Mouse (Mus musculus) testis, adult 2 months (tissue): ENCODE measurements at regions not wholly inside any gene's neighbourhood (a gene's known extent, or its start where the extent isn't known, plus 50 kb on each side); places are given as distances from the start of the nearest gene placed in this dataset.

Experiments used
- H3K27ac ChIP-seq: fragments of 200-500 bp; 2 replicates; pipeline ENCODE4 v1.5.1; 2012; ENCODE audit warnings: low read depth, low read length; ENCODE audit not compliant: control insufficient read depth, insufficient read depth
- H3K27me3 ChIP-seq: fragments of 200-500 bp; 2 replicates; pipeline ENCODE4 v1.6.1; 2012; ENCODE audit warnings: mild to moderate bottlenecking, low read length, moderate library complexity; ENCODE audit not compliant: control insufficient read depth, insufficient read depth
- H3K36me3 ChIP-seq: fragments of 200-500 bp; 2 replicates; pipeline ENCODE4 v1.6.1; 2012; ENCODE audit warnings: mild to moderate bottlenecking, low read length; ENCODE audit not compliant: control insufficient read depth, insufficient read depth
- H3K4me1 ChIP-seq: fragments of 200-500 bp; 2 replicates; pipeline ENCODE4 v1.6.1; 2012; ENCODE audit warnings: low read length; ENCODE audit not compliant: control insufficient read depth, insufficient read depth
- H3K4me3 ChIP-seq: fragments of 200-500 bp; 2 replicates; pipeline ENCODE4 v1.5.1; 2012; ENCODE audit warnings: low read depth, mild to moderate bottlenecking, low read length, moderate library complexity, mixed read lengths; ENCODE audit not compliant: control insufficient read depth
- CTCF ChIP-seq: fragments of 200-500 bp; IDR thresholded peaks from 2 replicates; pipeline ENCODE4 v1.5.1; 2012; ENCODE audit warnings: low read depth, mild to moderate bottlenecking, inconsistent platforms, low read length, moderate library complexity; ENCODE audit not compliant: control insufficient read depth, insufficient read depth, insufficient replicate concordance
- POLR2A ChIP-seq: fragments of 200-500 bp; IDR thresholded peaks from 2 replicates; pipeline ENCODE4 v1.6.1; 2012; ENCODE audit warnings: low read depth, mild to moderate bottlenecking, inconsistent platforms, low read length, moderate library complexity; ENCODE audit not compliant: control insufficient read depth

DNA sequence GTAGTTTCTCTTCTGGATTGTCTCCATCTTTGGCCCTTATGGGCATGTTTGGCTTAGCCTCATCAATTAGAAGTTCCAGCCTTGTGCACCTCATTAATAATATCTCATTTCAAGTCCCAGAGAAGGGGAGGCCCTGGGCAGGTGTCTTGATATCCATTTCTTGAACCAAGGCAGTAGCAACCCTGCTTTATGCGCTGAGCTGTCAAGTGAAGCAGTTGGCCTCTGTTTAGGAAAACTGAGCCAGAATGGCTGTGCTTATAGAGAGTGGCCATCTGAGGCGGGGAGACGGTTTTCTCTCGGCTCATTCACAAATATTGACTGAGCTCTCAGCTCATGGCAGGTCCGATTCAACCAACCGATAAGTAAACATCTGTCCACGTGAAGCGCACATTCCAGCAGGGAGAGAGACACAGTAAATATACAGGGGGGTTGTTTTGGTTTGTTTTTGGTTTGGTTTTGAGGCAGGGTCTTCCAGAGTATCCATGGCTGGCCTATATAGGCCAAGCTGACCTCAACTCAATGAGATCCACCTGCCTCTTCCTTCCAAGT, 107.7 kb upstream of the Xpo1 start:
- Histone ChIP-seq H3K27ac (no peak overlapping the region), H3K27me3 (no peaks in the 10 kb centered on the region), H3K4me3 (no peak overlapping the region), H3K4me1 (no peaks in the 10 kb centered on the region), H3K36me3 (no peaks in the 10 kb centered on the region)
- TF ChIP-seq CTCF (no peak), POLR2A (no peak)

DNA sequence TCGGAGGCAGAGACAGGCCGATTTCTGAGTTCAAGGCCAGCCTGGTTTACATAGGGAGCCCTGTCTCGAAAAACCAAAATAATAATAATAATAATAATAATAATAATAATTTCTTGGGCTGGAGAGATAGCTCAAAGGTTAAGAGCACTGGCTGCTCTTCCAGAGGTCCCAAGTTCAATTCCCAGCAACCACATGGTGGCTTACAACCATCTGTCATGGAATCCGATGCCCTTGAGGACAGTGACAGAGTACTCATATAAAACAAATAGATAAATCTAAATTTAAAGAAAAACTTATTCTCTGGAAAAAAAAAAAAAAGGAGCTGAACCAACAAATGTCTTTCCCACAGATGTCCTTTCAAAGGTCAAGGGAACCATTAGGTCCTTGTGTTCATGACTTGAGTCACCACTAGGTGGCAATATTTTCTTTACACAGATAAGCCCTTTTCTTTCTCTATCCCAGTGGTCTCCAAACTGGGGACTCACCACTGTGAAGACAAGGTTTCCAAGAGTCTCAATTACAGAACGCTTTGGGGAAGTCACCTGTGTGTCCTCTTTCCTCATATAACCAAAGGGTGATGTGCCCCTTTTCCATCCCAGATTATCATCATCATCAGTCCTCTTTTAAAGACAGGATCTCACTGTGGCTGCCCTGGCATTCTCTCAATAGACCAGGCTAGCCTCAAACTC, 106.1 kb upstream of the Xpo1 start:
- H3K36me3 ChIP-seq: no peaks in the 10 kb centered on the region
- TF ChIP-seq POLR2A: no peak
- no peak for TF ChIP-seq CTCF
- H3K4me1 ChIP-seq: no peaks in the 10 kb centered on the region
- no peaks in the 10 kb centered on the region for H3K27me3 ChIP-seq
- H3K27ac ChIP-seq: no peak overlapping the region
- H3K4me3 ChIP-seq: peak overlapping the region; percentile 28

DNA sequence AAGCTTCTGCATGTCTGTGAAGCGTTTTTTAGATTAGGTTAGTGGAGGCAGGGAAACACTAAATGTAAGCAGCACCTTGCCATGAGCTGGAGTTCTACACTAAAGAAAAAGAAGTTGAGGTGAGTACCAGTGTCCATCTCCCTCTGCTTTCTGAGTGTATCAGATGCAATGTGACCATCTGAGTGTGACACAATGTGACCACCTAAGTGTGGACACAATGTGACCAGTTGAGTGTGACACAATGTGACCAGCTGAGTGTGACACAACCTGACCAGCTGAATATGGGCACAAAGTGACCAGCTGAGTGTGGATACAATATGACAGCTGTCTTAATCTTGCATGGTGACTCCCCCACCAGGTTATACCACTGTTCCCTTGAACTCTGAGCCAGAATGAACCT, 101.0 kb upstream of the Xpo1 start:
- TF ChIP-seq CTCF (no peak), POLR2A (no peak)
- Histone ChIP-seq H3K4me3 (peak overlapping the region; percentile 14; the same call in 1 of the 2 replicates), H3K27ac (no peak overlapping the region), H3K4me1 (no peaks in the 10 kb centered on the region), H3K36me3 (no peaks in the 10 kb centered on the region), H3K27me3 (no peaks in the 10 kb centered on the region)

DNA sequence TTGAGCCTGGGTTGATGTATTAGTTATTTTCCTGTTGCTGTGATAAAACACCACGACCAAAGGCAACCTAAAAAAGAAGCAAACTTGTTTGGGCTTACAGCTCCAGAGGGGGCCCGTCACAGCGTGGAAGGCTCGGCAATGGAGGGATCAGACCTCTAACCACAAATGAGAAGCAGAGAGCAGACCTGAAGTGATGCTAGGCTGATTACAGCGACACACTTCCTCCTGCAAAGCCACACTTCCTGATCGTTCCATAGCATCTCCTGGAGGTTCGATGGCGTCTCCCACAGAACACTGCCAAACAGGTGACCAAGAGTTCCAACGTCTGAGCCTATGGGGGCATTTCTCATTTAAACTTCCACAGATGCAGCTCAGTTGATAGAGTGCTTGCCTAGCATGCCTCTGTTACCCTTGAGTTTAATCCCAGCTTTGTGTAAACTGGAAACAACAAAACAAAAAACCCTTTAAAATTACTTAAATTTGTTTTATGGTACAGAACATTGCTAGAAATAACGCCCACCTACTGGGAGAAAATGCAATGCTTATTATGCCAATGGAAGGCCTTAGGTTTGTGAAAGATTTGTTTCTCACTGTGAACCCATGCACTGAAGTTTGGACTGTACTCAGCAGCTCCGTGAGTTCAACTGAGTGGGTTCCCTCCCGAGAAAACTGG, 87.2 kb upstream of the Xpo1 start:
- Histone ChIP-seq H3K27ac (no peak overlapping the region), H3K36me3 (no peaks in the 10 kb centered on the region), H3K4me3 (no peak overlapping the region), H3K27me3 (no peaks in the 10 kb centered on the region), H3K4me1 (no peaks in the 10 kb centered on the region)
- TF ChIP-seq CTCF: no peak
- TF ChIP-seq POLR2A: no peak

- no peak overlapping the region for H3K27ac ChIP-seq
- TF ChIP-seq CTCF (no peak), POLR2A (no peak)
- no peaks in the 10 kb centered on the region for H3K27me3 ChIP-seq
- H3K4me3 ChIP-seq: no peak overlapping the region
- H3K36me3 ChIP-seq: no peaks in the 10 kb centered on the region
- no peaks in the 10 kb centered on the region for H3K4me1 ChIP-seq
Measured at GRCm38 (mm10) chr11:23169742-23170428, 86.0 kb upstream of the Xpo1 start.

DNA sequence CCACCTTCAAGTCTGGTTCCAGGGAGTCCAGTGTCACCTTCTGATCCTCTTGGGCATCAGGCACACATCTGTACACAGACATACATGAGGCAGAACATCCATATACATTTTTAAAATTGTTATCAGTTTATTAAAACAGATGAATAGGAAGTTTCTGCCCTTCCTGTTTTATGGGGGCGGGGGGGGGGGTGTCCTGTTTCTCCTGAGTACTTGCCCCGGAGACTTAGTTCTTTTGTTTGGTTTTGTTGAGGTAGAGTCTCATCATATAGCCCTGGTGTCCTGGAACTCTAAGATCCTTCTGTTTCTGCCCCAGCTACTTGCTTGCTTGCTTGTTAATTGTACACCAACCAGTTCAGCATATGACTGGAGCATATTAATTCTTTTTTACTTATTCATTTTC, 85.0 kb upstream of the Xpo1 start:
- Histone ChIP-seq H3K4me1 (no peaks in the 10 kb centered on the region), H3K36me3 (no peaks in the 10 kb centered on the region), H3K27ac (no peak overlapping the region), H3K4me3 (no peak overlapping the region), H3K27me3 (no peaks in the 10 kb centered on the region)
- TF ChIP-seq POLR2A (no peak), CTCF (no peak)

- Histone ChIP-seq H3K27me3 (no peaks in the 10 kb centered on the region), H3K27ac (no peak overlapping the region), H3K4me1 (no peaks in the 10 kb centered on the region), H3K4me3 (no peak overlapping the region), H3K36me3 (no peaks in the 10 kb centered on the region)
- no peak for TF ChIP-seq POLR2A
- TF ChIP-seq CTCF: no peak
Measured at GRCm38 (mm10) chr11:23171760-23172159, 84.1 kb upstream of the Xpo1 start.

DNA sequence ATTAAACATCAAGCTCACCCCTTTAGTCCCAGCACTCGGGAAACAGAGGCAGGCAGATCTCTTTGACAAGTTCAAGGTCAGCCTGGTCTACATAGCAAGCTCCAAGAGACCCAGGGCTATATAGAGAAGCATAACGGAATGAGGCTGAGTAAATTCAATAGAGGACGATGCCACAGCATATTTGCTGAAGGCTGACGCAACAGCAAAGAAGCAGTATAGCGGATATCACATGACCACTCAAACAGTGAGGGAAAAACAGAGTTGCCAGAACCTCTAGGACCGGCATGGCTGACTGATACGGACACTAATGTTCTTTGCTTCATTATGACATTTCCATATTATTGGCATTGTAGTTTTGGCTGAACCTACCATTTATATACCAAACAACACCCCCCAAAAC, 74.2 kb upstream of the Xpo1 start:
- TF ChIP-seq CTCF (no peak), POLR2A (no peak)
- Histone ChIP-seq H3K36me3 (no peaks in the 10 kb centered on the region), H3K27me3 (no peaks in the 10 kb centered on the region), H3K4me1 (no peaks in the 10 kb centered on the region), H3K4me3 (no peak overlapping the region), H3K27ac (no peak overlapping the region)
